Mouse (Mus musculus): ENCODE data around the gene Nags.
A peak's percentile ranks its signal among the peaks of the same experiment; 100 is the strongest.

The Nags gene

DNA sequence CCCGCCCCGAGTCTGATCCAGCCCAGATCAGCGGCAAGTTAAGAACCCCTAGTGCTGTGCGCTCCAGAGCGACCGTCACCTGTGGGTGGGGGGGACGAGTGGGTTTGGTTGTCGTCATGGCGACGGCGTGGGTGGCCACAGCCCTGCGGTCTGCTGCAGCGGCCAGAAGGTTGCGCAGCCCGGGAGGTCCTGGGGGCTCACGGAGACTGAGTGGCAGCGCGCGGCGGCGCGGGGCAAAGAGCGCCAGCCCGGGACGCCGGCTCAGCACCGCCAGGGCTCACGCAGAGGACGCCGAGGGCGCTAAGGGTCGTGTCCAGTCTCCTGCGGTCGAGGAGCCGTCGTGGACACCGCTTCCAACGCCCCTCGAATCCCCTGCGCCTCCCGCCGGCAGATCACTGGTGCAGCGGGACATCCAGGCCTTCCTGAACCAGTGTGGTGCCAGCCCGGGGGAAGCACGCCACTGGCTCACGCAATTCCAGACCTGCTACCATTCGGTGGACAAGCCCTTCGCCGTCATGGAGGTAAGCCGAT is at the start of gene Nags:
Gene Nags, plus strand, starts transcription at position 43 of the 531 bp plus-strand sequence.
- no peak for DNase-seq

DNA sequence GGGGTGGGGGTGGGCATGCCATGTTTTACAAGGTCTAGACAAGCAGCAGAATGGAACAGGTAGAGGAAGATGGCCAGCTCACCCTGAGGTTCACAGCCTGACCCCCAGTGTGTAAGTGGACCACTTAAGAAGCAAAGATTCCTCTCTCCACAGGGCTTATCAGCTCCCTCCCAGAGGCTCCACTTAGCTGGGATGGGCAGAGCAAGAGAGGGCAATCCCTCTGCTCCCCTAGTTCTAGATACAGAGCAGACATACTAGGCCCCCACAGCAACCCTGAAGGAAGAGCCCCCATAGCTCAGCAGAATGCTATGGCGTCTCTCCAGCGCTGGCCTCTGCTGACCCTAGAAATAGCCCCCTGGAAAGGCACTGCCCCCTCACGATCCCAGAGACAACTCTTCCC is 49.6 kb upstream of the Nags start:
- DNase-seq: no peak

DNA sequence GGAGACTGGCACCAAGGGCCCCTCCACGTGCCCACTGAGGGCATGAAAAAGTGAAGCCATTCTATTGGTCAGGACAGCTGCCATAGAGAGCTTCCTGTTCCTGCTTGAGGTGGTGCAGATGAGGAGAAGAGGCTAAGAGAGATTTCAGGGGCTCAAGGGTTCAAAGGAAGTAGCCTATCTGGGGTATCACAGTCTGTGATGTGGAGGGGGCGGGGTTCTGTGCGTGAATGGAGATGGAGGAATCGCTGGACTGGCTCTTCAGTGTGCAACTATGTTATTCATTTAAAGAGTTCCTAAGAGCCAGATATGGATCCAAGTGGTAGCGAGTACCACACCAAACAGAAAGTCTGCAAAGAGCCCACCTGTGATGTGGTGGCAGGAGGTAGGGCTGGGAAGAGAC is 48.9 kb upstream of the Nags start:
- no peak for DNase-seq

DNA sequence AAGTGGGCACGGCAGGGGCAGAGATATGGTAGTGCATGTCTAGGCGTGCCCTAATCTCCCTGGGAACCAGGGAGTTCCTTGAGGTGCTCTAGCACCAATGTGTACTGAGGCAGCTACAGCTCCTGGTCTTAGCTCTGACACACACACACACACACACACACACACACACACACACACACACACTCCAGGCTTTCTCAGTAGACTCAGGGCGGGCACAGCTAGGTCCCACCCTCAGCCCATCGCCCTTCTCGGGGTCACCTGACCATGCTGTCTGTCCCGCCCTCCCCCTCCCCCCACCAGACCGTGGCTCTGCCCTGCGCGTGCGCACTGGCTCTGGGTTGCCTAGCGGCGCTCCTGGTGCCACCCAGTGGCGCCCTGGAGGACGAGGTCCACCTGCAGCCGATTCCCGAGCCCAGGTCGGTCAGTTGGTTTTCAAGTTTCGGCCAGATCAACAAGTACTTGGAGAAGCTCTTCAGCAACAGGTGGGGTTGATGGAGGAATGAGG is 48.4 kb upstream of the Nags start:
- peak; percentile 76 for DNase-seq

DNA sequence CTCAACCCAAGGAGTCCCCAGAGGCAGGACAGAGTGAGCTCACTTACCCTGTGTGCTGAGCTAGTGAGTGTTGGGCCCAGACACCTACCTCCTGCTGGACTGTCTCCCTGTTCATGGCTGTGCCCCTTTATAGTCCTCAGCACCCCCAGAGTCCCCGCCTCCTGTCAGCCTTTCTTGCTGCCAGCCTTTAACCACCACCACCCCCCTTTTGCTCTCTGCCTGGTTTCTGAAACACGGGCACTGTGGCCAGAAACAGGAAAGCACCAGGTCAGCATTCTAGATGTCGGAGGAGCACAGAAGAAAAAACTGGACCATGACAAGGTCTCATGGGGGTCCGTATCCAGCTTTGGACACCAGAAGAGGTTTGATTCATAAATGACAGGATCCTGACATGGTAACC is 44.1 kb upstream of the Nags start, which contains the start of gene Ppy:
Gene Ppy, minus strand, starts transcription at position 101 of the 400 bp plus-strand sequence.
- DNase-seq: no peak

DNA sequence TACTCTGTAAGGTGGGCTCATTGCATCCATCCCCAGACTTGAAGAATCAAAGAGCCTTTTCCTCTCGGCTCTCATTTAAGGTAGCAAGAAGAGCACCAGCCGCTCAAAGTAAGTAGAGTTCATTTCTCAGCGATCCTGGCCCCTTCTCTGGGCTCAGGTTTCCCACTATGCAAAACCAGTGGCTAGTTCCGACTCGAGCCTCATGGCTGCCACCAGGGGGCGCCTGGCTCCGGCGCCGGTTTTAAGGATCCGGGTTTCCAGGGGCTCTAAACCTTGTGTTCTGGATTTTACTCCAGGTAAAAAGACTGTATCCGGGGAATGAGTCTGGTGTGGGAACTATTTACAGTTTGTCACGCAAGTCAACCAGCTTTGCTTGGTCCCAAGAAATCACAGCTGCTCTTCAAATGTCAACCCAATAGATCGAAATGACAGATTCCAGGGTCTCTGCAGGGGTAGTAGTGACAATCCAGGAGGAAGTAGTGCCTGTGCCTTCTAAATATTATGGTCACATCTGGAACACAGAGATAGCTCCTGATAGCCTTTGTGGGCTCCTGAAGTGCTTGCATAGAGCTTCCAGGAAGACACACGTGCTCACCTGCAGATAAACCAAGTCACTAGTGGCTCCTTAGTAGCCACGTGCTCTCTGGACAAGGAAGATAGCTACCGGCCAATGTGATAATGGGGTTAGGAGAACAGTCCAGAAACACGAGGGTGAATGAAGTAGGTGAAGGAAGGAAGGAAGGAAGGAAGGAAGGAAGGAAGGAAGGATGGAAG is 42.6 kb upstream of the Nags start:
- no peak for DNase-seq

DNA sequence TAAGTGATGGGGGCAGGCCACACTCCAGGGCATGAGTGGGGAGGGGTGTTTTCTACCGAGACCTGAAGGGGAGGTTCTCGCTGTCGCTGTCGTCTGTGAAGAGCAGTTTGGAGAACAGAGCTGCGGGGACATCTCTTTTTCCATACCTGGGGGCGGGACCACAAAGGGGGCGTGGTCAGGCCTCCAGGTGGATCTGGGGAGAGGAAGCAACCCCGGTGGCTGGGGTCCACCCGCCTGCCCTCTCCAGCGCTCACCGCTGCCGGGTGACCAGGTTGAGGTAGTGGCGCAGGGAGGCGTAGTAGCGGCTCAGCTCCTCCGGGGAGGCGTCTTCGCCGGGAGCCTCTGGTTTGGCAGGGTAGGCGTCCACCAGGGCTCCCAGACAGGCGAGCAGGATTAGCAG is 38.4 kb upstream of the Nags start:
- no peak for DNase-seq

DNA sequence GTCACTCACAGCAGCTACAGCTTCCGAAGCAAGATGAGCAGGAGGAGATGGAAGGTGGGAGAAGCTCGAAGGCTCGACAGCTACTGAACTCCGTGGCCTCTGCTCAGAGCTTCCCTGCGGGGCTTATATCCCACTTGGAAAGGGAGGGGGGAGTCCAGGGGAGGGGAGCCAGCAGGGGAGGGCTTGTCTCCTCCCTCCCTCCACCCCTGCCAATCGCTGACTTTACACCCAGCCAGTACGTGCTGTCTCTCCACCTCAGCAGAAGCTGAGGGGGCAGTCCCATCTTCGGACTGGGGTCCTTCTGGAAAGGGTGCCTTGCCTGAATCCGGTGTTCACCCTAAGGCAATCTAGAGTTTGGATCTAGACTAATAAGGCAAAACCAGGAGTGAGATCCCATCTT is 37.6 kb upstream of the Nags start, which contains the start of gene Pyy:
Gene Pyy, minus strand, starts transcription at position 101 of the 400 bp plus-strand sequence.
- DNase-seq: no peak

DNA sequence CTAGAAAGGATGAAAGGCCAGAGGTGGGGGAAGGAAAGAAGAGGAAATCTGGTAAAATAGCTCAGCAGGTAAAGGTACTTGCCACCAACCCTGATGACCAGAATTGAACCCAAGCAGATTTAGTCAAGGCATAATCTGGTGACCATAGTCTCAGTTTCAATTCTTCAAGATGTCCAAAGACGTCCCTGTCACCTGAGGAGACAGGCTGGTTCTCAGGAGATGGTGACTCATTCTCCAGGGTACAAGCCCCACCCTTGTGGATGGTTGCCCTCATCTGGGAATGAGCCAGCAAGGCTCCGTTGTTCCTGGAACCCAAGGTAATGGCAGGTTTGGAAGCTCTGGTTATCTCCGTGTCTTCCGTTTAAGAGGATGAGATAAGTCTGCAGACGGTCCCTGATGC is 33.7 kb upstream of the Nags start:
- no peak for DNase-seq

DNA sequence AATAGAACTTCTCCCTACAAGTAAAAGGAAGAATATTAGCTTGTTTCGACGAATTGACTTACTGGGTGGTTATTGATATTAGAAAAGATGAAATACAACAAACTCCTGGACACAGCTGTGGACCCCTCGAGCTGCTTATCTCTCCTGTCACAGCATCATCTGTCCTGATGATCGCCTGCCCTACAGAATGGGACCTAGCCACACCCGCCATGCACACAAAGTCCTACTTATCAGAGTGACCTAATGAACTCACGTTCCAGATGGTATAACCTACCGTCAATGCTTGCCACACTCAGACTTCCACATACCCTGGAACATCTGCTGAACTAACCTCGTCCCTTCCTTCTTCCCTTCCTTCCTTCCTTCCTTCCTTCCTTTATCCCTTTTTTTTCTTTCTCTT is 29.1 kb upstream of the Nags start:
- no peak for DNase-seq

DNA sequence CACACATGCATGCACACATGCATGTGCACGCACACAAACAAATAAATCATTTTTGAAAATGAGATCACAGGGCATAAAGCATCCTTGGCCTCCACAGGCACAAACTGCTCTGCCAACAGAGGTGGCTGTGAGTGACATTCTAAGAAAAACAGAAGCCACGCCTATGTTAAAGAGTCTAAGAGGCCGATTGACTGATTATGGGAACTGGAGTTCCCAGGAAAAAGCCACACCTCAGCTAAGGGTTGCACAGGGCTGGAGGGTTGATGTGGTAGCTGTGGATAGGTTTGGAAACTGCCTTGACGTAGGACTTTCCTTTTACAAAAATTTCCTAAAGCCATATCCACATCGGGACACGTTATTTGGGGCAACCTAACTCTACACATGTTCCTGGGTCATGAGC is 27.9 kb upstream of the Nags start:
- DNase-seq: no peak

DNA sequence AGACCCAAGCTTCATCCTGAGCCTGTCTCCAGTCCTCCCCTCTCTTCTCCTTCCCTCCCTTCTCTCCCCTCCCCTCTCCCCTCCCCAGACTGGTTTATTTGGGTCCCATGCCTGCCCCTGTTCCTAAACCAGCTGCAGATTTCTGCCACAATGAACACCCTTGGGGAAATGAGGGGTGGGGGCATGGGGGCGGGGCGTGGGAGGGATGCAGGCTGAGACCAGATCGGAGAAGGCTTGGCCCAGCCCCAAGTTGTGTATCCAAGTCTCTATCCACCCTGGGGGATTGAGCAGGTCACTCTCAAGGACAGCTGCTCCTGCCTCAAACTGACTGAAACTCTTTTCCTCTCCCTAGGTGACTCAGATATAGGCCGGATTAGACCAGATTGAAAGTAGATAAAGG is 10.8 kb upstream of the Nags start:
- DNase-seq: no peak

DNA sequence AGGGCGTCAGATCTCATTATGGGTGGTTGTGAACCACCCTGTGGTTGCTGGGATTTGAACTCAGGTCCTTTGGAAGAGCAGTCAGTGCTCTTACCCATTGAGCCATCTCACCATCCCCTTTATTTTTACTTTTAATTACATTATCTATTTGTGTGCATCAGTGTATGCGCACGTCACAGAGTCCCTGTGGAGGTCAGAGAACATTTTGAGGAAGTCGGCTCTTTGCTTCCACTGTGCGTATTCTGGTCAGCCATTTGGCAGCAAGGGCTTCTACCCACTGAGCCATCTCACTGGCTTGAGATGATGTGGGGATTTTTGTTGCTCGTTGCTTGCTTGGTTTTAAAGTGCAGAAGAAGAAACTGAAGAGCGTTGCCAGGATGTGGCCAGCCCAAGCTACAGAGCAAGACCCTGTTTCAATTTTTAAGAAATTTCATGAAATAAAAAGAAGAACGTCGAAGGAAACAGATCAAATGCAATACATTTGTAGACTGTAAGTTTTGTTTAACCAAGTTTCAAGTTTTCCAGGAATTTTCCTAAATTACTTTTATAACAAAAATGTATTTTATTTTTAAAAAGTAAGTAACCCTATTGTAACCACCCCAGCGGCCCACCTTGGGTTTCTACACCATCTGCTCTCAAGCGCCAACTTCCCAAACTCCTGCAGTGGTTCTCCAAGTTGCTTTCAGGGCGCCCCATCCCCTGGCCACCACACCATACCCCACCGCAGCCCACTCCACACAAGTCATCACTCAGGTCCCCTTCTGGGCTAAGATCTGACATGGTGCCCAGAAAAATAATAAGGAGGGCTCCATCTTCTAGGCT is 7.5 kb upstream of the Nags start:
- no peak for DNase-seq

DNA sequence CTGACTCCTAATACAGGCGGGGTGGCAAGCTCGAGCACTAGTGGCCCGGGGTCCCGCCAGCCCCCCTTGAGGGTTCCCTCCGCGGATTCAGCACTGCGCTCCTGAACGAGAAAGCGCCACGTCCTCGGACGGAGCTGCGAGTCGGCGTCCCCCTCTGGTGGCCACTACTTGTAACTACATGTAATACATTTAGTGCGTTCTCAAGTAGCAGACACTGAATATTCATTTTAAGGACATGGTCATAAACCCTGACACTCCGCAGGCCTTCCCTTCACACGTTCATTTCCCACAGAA is 6.9 kb upstream of the Nags start:
- DNase-seq: peak; percentile 61

DNA sequence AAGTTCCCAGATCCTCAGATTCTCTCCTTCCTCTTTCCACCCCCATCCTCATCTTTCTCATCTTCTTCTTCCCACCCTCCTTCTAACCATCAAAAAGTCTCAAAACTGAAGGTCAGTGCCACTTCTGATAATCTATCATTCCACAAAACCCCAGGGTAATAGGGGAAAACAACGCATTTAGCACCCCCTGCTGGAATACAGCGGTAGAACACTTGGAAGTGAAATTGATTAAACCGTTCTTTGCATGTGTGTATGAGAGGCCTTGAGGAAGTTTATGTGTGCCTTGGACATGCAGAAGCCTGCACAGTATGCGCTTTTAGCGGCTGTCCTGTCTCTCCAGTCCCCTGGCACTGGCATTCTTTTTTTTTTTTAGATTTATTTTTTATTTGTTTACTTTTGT is 4.8 kb upstream of the Nags start:
- no peak for DNase-seq

DNA sequence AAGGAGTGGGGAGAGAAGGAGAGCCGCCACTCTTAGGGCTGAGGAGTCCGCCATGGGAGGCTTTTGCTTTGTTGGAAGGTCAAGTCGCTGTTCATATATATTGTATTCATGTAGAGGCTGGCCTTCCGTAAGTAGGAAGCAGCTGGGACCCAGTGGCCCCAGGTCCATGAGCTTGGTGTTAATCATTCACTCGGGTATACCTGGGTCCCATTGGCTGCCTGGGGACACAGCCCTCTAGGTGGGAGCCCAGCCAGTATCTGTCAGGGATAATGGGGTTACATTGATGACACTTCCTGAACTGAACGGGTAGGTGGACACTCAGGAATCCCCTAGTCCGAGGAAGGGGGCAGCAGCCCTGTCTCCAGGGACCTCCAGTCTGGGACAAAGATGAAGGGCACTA is 3.0 kb upstream of the Nags start:
- DNase-seq: no peak

DNA sequence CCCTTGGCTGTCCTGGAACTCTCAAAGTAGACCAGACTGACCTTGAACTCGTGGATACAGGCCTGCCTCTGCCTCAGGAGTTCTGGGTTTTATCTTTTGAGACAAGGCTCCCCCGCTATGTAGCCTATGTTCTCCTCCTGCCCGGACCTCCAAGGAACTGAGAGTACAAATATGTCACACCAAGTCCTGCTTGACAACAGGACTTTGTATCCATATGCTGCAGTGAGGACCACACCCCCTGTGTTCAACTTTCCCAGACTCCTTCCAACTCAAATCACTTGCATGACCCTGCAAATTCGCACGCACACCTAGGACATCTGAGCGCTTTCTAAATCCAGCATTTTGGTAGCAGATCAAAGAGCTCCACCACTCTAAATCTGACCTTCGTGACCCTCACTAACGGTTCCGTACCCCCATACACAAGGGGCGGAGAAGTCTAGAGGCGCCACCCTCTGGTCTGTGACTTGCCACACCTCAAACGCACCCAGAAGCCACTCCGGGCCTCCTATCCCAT is 299 bp upstream of the Nags start:
- DNase-seq: no peak

DNA sequence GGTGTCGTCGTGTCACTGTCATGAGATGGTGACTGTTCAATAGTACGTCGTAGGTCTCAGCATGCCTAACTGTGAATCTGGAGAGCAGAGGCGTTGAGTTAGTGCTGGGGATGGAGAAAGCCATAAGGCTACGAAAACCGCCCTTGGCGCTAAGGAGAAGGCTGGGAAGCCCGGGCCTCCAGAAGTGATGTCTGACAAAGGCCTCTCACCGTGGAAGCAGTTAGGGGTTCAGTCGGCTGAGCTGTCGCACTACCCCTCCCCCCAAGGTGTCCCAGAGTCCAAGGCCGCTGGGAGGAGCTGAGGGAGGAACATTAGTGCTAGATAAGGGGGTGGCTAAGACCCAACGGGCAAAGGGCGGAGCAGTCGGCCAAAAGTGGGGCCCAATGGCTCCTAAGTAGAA is 692 bp downstream of the Nags start:
- DNase-seq: no peak

DNA sequence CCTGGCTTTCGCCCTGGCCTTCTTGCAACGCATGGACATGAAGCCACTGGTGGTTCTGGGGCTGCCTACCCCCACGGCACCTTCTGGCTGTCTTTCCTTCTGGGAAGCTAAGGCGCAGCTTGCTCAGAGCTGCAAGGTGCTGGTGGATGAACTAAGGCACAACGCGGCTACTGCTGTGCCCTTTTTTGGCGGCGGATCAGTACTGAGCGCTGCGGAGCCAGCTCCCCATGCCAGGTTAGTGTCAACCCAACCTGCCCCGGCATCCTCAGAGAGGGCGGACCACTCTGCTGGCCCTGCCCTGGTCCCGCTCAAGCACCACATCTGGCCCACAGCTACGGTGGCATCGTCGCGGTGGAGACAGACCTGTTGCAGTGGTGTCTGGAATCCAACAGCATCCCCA is 1.2 kb downstream of the Nags start:
- DNase-seq: no peak

DNA sequence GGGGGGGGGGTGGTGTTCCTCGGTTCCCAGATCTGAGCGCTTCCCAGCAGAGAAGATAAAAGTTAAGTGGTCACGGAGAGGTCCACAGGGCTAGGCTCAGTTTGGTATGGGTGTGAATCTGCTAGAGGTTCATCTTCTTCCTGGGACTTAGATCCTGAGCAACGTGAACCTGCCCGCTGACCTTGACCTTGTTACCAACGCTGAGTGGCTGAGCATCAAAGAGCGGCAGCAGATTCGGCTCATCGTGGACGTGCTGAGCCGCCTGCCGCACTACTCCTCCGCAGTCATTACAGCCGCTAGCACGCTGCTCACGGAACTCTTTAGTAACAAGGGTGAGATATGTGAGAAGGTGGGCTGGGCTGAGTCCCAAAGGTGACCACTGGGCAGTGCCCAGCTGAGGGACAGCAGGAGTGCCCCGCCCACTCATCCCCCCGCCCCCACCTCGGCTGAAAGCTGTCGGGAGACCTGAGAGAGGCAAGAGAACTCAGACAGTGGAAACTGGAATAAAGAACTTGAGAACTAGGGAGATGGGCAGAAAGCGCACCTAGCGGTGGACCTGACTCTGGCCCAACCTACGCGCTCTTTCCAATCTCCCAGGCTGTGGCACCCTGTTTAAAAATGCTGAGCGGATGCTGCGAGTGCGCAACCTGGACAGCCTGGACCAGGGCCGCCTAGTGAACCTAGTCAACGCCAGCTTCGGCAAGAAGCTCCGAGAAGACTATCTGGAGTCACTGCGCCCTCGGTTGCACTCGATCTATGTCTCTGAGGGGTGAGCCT is 2.1 kb downstream of the Nags start:
- no peak for DNase-seq

DNA sequence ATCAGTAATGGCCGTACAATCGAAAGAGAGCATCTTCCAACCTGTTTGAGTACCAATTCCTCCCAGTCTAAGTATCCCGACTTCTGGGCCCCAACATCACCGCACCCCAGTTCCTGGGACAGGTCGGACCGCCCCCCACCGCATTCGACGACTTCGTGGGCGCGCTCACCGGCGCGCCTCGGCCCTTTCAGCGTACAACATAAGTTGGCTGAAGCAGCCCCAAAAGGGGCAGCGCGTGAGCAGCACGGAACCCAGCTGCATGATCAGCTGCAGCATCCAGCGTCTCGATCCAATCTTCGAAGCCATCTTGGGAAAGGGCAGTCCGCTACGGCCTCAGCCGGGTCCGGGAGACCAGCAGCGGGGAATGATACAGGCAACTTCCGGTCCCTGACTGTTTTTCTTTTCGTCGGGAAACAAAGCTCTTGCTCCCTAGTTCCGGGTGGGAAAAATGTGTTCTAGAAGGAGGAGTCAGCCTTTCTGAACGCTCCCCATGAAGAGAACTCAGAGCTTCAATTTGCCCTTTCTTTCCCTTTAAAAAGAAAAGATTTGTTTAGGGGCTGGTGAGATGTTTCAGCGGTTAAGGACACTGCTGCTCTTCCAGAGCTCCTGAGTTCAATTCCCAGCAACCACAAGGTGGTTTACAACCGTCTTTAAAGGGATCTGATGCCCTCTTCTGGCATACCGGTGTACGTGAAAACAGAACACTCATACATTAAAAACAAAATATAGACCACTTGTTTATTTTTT is 10.9 kb downstream of the Nags start, which contains the start of gene Tmem101:
Gene Tmem101, minus strand, starts transcription at position 366 of the 747 bp plus-strand sequence.
- DNase-seq: peak; percentile 90

DNA sequence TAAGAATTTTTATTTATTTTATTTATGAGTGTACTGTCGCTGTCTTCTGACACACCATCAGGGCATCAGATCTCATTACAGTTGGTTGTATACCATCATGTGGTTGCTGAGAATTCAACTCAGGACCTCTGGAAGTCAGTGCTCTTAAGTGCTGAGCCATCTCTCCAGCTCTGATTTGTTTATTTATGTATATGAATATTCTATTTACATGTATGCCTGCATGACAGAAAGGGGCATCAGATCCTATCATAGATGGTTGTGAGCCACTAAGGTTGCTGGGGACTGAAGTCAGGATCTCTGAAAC is 11.4 kb downstream of the Nags start:
- DNase-seq: no peak
